Mouse (Mus musculus): ENCODE measurements around the gene Prickle2. TPM values are rescaled to one million over a fixed set of nuclear protein-coding genes. Genes with fewer than 3 reads are reported as not detected.

Prickle2 gene
- polyA plus RNA-seq (2015; fragmentation: Nextera tagmentation; extraction: Ambion mirVana), result 2.5 TPM in 2 replicates

GRCm38 (mm10) chr6:92706145-92706466 is at the start of gene Prickle2:
Gene Prickle2, minus strand, starts transcription at chr6:92706155.

Other genes with a start within 250 kb of the Prickle2 start
- gene A730049H05Rik, start 110.3 kb upstream of the Prickle2 start, polyA plus RNA-seq (2015; fragmentation: Nextera tagmentation; extraction: Ambion mirVana), result 1.2 and 1.5 TPM in 2 replicates
- gene Gm15737, start 163.2 kb upstream of the Prickle2 start, polyA plus RNA-seq (2015; fragmentation: Nextera tagmentation; extraction: Ambion mirVana), result not detected in 2 replicates
- 4.2 and 5.0 TPM in 2 replicates for gene Adamts9, start 237.3 kb upstream of the Prickle2 start, polyA plus RNA-seq (2015; fragmentation: Nextera tagmentation; extraction: Ambion mirVana)

All from adrenal gland, postnatal 0 days (tissue).